Mouse (Mus musculus) urinary bladder, postnatal 36 days (tissue): ENCODE measurements around the gene Mettl11b.

Experiments used
- DNase-seq, 2 experiments: peaks; one replicate each; pipeline ENCODE4 v3.0.0; 2022; ENCODE audit warnings: low spot score in 2 of 2, mixed read lengths in 1 of 2

The Mettl11b gene

GRCm38 (mm10) chr1:163656432-163656831, 68.6 kb downstream of the Mettl11b start:
- DNase-seq, result no peak
